9 mouse cellular contexts compared by ENCODE assay signal in genomic region chr11:74768045-74768444, GRCm38 (mm10). TPM values are rescaled to one million over a fixed set of nuclear protein-coding genes. Genes with fewer than 3 reads are reported as not detected.
A peak's percentile ranks its signal among the peaks of the same experiment; 100 is the strongest.
DNase-seq lines count a peak whose midpoint lies in the region; ATAC-seq and TF ChIP-seq lines count a peak whose summit lies in the region.
"Had no signal": no experiment of that assay in that cellular context is flagged by ENCODE, and none has a peak within 500 bp of the region (broad histone marks: within the 10 kb centered on the region; RNA-seq: fewer than 3 reads in every experiment).

No protein-coding gene starts in this region.

- no peak overlapping the region for H3K4me3 ChIP-seq in limb, embryonic 10.5 days
- no peak overlapping the region for H3K4me3 ChIP-seq in spleen, adult 2 months (ENCODE audit: extremely low read depth, insufficient read depth, insufficient read length)
- H3K4me3 ChIP-seq: neural tube, embryonic 13.5 days had no signal

- TF ChIP-seq CTCF in brain, embryonic 14.5 days (IDR thresholded peaks at IDR 0.05; ENCODE audit: borderline replicate concordance, extremely low read depth, insufficient read depth, insufficient read length) = peak; percentile 58; the same call in 1 of the 2 replicates
- TF ChIP-seq CTCF in spleen, adult 2 months (IDR thresholded peaks at IDR 0.05; ENCODE audit: extremely low read depth, insufficient read depth, insufficient read length, insufficient replicate concordance) = peak; percentile 39; the same call in 1 of the 2 replicates

- peaks cover 3% of the 10 kb centered on the region for H3K36me3 ChIP-seq in limb, embryonic 10.5 days
- no peaks in the 10 kb centered on the region for H3K36me3 ChIP-seq in spleen, adult 2 months (ENCODE audit: control insufficient read depth, insufficient read depth, low read length)
- H3K36me3 ChIP-seq: neural tube, embryonic 13.5 days had no signal

- H3K27me3 ChIP-seq in limb, embryonic 10.5 days (ENCODE audit: low read depth, poor library complexity, severe bottlenecking) = no peaks in the 10 kb centered on the region
- no peaks in the 10 kb centered on the region; the same call in 1 of the 2 replicates for H3K27me3 ChIP-seq in spleen, adult 2 months (ENCODE audit: control insufficient read depth, insufficient read depth, low read length)
- H3K27me3 ChIP-seq: neural tube, embryonic 13.5 days had no signal

- no peak overlapping the region for H3K27ac ChIP-seq in limb, embryonic 10.5 days
- no peak overlapping the region for H3K27ac ChIP-seq in spleen, adult 2 months (ENCODE audit: insufficient read depth, low read length)
- H3K27ac ChIP-seq: neural tube, embryonic 13.5 days had no signal

- intact Hi-C loops in left cerebral cortex, postnatal 14 days (cut with DNase I) = no loop called here
- intact Hi-C loops in left cerebral cortex, postnatal 10 days (cut with DNase I) = no loop called here

- peak; percentile 27 to 33 for DNase-seq in cerebellum, adult 18-20 months
- no peak for DNase-seq in cerebellum, adult 11 months
- peak; percentile 12 to 17 for DNase-seq in left cerebral cortex, postnatal 14 days (ENCODE audit: low spot score in 2 of 2)
- DNase-seq in left cerebral cortex, postnatal 10 days (ENCODE audit: extremely low spot score in 1 of 2, low spot score in 2 of 2) = no peak
- peak; percentile 31 for DNase-seq in brain, embryonic 14.5 days (ENCODE audit: low read depth)
- peak; percentile 53 for DNase-seq in limb, embryonic 10.5 days (ENCODE audit: low spot score)
- peak; percentile 25 to 59 for DNase-seq in spleen, adult 2 months (ENCODE audit: low read depth in 1 of 2, low spot score in 2 of 2)

- WGBS in limb, embryonic 10.5 days = 33% methylated on average over 6 of the region's 6 CpGs
- WGBS in spleen, adult 2 months = 49% methylated on average over 6 of the region's 6 CpGs

- no peak for TF ChIP-seq POLR2A in brain, embryonic 14.5 days (IDR thresholded peaks at IDR 0.05; ENCODE audit: borderline replicate concordance, extremely low read depth, insufficient read depth, insufficient read length, poor library complexity, severe bottlenecking)
- no peak for TF ChIP-seq POLR2A in spleen, adult 2 months (IDR thresholded peaks at IDR 0.05; ENCODE audit: low read depth, low read length)

- ATAC-seq in erythroid progenitor cell, adult 5-6 weeks (replicated peaks; ENCODE audit: low FRiP score, poor library complexity, severe bottlenecking) = no peak

- H3K9me3 ChIP-seq in limb, embryonic 10.5 days (replicated peaks) = no peaks in the 10 kb centered on the region
- H3K9me3 ChIP-seq: neural tube, embryonic 13.5 days had no signal

- peaks cover 9% of the 10 kb centered on the region for H3K4me1 ChIP-seq in limb, embryonic 10.5 days
- peaks cover 11% of the 10 kb centered on the region for H3K4me1 ChIP-seq in spleen, adult 2 months (ENCODE audit: control insufficient read depth, insufficient read depth, insufficient read length)

RNA-seq across cellular contexts. Expression of gene Mettl16, which starts 2.6 kb away (rescaled TPM):
- total RNA-seq in left cerebral cortex, postnatal 14 days (2021) = 10 to 100 TPM; 19.2 to 24.0 TPM
- total RNA-seq in left cerebral cortex, postnatal 10 days (2021) = 10 to 100 TPM; 15.1 to 18.0 TPM
- 13.5 and 18.5 TPM in 2 replicates for polyA plus RNA-seq in brain, embryonic 14.5 days (2012; rRNA removed)
- 72.4 and 73.2 TPM in 2 replicates for polyA plus RNA-seq in limb, embryonic 10.5 days (2016; fragmentation: Nextera tagmentation; extraction: Ambion mirVana)
- 3.2 and 3.9 TPM in 2 replicates for polyA plus RNA-seq in spleen, adult 2 months (2012; rRNA removed)
- 2.5 and 5.0 TPM in 2 replicates for total RNA-seq in erythroid progenitor cell, adult 5-6 weeks (2015; ENCODE audit: low replicate concordance)
- 3.1 and 5.4 TPM in 2 replicates for total RNA-seq in erythroid progenitor cell, adult 5-6 weeks (2017; ENCODE audit: low replicate concordance)

RNA-seq across cellular contexts. Expression of gene Pafah1b1, which starts 43.6 kb away (rescaled TPM):
- 100 to 1,000 TPM; 441 to 446 TPM for total RNA-seq in left cerebral cortex, postnatal 14 days (2021)
- total RNA-seq in left cerebral cortex, postnatal 10 days (2021) = 100 to 1,000 TPM; 481 to 489 TPM
- polyA plus RNA-seq in brain, embryonic 14.5 days (2012; rRNA removed) = 103 and 130 TPM in 2 replicates
- polyA plus RNA-seq in limb, embryonic 10.5 days (2016; fragmentation: Nextera tagmentation; extraction: Ambion mirVana) = 46.0 and 49.9 TPM in 2 replicates
- polyA plus RNA-seq in spleen, adult 2 months (2012; rRNA removed) = 9.0 and 10.0 TPM in 2 replicates
- total RNA-seq in erythroid progenitor cell, adult 5-6 weeks (2015; ENCODE audit: low replicate concordance) = 71.7 and 86.5 TPM in 2 replicates
- total RNA-seq in erythroid progenitor cell, adult 5-6 weeks (2017; ENCODE audit: low replicate concordance) = 70.0 and 99.2 TPM in 2 replicates

Comparison
In these comparisons a context has a peak if more than half of its experiments do, and no peak if none do; other contexts are left out.
1. DNase-seq: peak in cerebellum, adult 18-20 months (2 of 2), left cerebral cortex, postnatal 14 days (2 of 2), brain, embryonic 14.5 days (single experiment), limb, embryonic 10.5 days (single experiment) and spleen, adult 2 months (2 of 2); none in cerebellum, adult 11 months (single experiment) and left cerebral cortex, postnatal 10 days (0 of 2).
2. RNA of gene Pafah1b1, which starts 43.6 kb away (total RNA-seq): 481 to 489 TPM in left cerebral cortex, postnatal 10 days and 441 to 446 TPM in left cerebral cortex, postnatal 14 days; 70.0 to 99.2 TPM in erythroid progenitor cell, adult 5-6 weeks; every median in the first group is over 4 times any median in the second.